Mouse (Mus musculus) heart, adult 2 months (tissue): ENCODE data around the gene Jade2.

Experiments used
- CTCF ChIP-seq: fragments of 200-600 bp; IDR thresholded peaks from 2 replicates; pipeline ENCODE4 v1.8.1; 2022; ENCODE audit warnings: antibody characterized with exemption, mild to moderate bottlenecking, moderate library complexity
- EP300 ChIP-seq: fragments of 200-500 bp; IDR thresholded peaks from 2 replicates; pipeline ENCODE4 v1.6.1; 2011; ENCODE audit warnings: low read depth, low read length, control low read depth; ENCODE audit not compliant: insufficient read depth
- POLR2A ChIP-seq: fragments of 200-500 bp; IDR thresholded peaks from 2 replicates; pipeline ENCODE4 v1.6.1; 2011; ENCODE audit warnings: mild to moderate bottlenecking, low read depth, low read length, control low read depth; ENCODE audit not compliant: insufficient read depth

DNA sequence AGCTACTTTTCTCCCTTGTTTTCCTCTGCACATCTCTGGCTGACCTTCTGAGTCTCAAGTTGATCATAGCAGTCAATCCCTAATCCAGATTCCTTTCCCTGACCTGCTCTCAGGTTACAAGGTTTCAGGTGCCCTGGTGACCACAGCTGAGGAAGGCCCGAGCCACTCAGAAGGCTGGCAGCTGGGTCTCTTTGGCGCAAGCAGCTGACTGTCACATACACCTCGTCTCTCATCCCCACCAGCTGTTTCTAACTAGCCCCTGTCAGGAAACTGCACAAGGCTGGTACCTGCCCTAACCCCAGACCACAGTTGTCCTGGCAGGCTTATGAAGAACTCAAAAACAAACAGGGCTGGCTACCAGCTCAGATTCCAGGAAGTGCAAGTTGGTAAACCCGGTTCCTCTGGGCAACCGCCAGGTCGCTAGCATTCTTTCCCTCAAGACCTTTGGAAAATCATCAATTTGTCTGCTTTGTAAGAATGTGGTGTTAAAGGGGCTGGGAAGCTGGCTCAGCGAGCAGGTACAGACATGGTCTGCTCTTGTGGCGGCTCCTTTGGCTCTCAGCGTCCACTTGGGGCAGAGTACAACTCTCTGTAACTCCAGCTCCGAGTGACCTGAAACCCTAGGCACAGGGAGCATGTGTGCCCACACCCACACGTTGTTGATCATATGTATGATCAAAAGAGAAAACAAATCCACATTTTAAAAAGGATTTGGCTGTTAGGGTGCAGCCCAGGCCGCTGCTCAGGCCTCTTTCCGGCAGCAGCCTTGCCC lies 50.2 kb downstream of the Jade2 start:
- TF ChIP-seq CTCF (no peak), EP300 (no peak), POLR2A (no peak)
